Mouse (Mus musculus) right cerebral cortex, postnatal 14 days (tissue): ENCODE data around the gene Zfp217.
A peak's percentile ranks its signal among the peaks of the same experiment; 100 is the strongest.

ENCODE experiments used
- DNase-seq: peaks from one replicate; pipeline ENCODE4 v3.0.0; 2022

Gene Zfp217

GRCm38 (mm10) chr2:170131981-170132460 lies 15.9 kb downstream of the Zfp217 start:
- no peak for DNase-seq

DNA sequence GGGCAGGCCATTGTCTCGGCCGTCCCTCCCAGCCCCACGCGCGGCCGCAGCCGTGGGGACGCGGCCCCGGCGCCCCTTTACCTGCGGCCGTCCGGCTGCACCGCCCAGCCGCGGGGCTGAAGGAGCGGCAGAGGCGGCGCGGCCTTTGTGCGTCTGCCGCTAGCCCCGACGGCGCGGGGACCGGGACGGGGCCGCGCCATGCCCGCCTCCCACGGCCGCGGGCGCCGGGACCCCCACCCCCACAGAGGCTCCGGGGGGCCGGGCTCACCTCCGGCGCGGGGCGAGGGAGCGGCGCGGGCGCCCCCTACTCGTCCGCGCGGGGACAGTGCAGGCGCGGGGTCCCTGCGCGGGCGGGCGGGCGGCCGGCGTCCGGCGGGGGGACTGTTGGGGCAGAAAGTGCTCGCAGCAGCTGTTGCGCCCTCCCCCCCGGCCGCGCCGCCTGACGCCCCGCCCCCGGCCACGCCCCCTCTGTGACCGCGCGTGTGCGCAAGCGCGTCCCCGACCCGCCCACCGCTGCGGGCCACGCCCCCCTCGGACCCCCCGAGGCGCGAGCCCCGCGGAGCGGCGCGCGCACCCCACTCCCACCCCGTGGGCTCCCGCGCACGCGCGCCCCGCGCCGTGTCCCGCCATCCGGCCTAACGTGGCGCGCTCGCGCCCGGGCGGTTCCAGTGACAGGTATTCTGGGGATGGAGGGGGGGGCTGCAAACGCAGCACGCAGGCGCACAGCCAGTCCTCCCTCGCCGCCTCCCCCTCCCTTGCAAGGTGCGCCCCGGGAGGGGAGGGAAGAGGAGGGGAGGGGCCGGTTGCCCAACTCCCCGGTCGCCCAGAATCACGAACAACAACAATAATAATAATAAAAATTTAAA lies 16.9 kb downstream of the Zfp217 start:
- peak; percentile 85 for DNase-seq

DNA sequence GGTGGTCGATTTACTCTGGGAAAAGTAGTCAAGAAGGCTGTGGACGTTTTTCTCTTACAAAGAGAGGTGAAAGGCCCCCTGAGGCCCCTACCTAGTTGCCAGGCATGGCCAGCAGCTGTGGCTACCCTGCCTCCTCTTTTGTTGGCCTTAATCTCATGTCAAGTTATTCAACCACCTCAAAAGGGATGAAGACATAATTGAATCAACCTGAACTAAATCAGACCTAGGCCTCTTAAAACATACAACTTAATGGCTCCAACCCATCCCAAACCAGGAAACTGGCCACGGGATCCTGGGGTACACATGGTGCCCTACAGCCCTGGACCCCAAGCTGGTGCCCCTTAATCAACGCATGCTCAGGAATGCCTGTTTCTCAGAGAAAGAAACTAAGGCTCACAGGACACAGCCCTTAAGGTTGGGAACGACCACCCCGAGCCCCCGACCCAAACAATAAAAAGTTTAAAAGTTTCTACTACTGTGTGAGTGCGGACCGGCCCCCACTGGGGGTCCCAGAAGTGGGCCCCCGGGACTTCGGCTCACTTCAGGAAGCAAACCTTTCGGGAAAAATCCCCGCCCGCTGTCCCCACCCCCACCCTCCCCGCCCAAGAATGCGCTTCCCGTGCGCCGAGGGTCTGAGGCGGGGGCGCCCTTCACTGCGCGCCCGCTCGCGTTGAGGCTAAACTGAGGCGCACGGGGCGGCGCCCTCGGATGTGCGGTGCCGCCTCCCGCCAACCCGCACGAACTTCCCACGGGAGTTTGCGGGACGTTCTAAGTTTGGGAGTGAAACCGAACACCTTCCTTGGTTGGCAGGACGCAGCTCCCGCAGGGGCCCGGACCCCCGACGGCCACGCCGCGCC lies 17.8 kb downstream of the Zfp217 start:
- no peak for DNase-seq

- no peak for DNase-seq
Observed at GRCm38 (mm10) chr2:170129248-170129922, 18.5 kb downstream of the Zfp217 start.

DNA sequence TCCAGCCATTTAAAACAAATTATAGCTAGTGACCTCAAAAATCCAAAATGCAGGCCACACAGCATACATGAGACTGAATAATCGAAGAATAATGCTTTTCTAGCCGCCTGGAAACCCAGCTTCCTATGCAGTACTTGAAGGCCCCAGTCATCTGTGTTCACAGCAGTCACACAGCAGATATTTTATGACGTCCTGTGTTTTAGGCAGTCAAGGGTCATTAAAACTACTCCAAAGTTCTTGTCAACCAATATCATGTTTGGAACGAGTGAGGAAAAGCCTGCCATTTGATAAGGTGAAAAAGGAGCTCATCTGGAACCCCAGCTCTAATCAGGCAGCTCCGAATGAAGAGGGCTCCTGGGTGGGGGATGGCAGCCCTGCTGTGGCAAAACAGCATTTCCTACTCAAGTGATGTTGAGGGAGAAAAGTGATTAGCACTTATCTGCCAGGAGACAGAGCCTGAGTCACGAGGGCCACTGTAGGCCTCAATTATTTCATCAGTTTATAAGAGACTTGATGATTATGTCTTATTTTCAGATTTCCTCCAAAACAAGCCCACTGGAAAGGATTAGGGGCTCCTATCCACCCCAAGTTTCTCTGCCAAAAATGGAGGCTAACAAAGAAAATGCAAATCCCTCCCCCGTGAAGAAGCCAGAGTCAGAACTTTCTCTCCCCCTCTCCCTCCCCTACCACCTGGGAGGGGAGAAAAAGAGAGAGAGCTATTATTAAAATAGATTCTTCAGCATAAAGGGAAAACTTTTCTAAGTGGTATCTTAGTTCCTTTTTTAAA lies 19.2 kb downstream of the Zfp217 start:
- no peak for DNase-seq

DNA sequence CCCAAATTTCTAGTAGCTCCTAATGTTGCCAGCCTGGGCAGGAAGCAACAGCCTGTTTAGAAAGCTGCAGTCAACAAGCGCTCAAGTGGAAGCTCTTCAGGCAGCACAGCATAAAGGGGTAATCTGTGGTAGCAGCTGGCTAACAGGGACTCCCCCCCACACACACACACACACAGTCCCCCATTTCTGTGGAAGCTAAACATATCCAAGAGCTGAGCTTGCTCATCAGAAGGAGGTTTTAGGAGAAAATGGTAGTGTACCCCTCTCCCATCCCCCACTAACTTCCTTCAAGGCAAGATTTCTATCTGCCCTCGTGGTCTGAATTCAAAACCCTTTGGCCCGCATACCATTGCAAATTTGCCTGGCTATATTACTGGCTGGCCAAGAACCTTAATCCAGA lies 20.4 kb downstream of the Zfp217 start:
- DNase-seq = no peak

DNA sequence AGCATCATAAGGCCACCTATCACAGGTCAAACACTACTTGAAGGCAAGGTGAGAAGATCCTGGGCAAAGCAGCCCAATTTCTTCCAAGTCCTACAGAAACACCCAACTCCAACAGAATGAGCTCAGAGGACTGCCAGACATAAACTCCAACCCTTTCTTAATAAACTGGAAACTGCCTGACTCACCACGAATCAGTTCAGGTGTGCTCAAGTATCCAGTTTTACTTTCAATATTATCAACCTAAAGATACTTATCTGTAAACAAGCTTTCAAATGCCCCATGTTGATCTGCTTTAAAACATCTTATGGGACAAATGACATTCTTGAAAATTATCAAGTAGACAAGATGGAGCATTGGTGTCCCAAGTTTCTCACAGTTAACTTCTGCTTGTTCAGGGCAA lies 21.6 kb downstream of the Zfp217 start:
- no peak for DNase-seq

DNA sequence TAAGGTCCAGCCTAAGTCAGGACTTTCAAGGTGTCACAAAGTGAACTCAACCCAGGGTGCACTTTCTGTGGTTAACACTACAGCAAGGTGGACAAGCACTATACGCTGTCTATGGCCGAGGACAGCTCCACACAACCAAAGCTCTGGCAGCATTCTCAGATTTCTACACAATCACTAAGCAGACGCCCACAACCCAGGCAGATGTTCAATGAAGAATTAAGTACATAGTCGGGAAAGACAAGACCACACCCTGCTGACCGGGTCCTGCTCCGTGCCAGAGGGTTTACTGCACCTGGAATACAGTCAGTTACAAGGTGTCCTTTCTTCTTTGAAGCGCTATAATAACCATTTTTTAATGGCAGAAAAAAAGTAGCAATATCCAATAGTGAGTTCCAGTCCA lies 25.7 kb downstream of the Zfp217 start:
- no peak for DNase-seq

DNA sequence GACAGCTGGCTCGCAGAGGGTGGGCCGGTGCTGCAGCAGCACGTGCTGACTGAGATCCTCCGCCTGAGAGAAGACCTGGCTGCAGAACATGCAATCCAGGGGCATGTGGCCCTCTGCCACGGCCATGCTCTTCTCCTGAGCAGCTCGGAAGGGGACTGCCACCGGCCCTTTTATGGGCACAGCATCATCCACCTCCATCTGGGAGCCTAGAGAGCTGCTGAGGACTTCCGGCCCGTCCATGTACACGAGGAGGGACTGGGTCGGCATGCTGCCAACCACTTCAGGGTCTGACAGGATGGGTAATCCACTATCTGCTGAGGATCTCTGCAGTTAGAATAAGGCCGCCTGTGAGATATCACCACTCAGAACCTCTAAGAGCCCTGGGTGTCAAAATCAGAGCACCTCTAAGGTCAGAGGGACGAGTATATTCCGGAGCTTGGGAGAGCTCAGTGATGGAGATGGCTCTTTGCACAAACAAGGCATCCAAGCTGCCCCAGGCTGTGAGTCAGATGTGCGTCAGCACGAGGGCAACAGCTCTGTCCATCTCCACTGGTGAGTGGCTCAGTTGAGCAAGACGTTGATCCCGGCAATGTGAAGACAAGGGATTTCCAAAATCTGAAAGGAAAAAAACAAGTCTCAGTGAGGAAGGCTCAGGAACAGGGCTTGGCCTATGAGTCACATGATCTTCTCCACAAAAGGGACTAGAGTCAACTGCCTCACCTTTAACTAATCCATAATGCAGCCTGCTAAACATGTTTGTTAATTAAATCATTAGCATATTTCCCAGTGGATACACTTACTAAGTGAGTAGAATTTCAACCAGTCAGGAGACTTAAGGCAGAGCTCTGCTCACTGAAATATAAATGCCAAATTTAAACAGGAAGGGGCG lies 27.5 kb downstream of the Zfp217 start:
- no peak for DNase-seq

GRCm38 (mm10) chr2:170116704-170117281 lies 31.1 kb downstream of the Zfp217 start:
- peak; percentile 48 for DNase-seq

- no peak for DNase-seq
Observed at GRCm38 (mm10) chr2:170110306-170110705, 37.6 kb downstream of the Zfp217 start.

- DNase-seq = no peak
Observed at GRCm38 (mm10) chr2:170109528-170109927, 38.4 kb downstream of the Zfp217 start.

DNA sequence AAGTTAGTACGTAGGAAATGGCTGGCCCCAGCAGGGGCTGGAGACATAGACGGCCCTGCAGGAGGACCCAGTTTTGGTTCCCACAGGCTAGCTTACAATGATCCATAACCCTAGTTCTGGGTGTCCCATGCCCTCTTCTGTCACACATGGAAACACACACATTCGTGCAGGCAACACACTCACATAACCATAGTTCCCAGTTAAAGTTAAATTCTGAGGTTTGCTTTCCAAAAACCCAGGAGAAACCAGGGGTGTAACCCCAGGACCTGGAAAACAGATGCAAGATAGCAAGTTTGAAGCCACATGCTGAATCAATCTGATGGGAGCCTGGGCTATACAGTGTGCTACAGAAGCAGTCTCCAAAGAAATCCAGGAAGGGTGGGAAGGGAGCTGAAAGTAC lies 40.1 kb downstream of the Zfp217 start:
- no peak for DNase-seq

DNA sequence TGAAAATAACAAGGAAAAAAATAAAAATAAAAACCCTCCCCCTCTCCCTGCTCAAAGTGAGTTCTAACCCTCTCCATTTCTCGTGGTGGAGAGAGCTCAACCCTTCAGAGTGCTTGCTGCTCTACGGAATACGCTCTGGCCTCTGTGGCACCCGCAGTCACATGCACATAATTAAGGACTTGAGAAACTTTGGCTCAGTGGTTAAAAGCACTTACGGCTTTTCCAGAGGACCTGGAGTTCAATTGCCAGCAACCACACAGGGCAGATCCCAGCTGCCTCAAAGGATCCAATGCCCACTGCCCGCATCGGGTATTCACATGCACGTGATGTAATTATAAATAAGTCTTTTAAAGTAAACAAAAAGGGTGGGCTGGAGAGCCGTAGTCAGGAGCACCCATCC lies 41.9 kb downstream of the Zfp217 start:
- no peak for DNase-seq

- DNase-seq = no peak
Observed at GRCm38 (mm10) chr2:170104396-170104795, 43.5 kb downstream of the Zfp217 start.

DNA sequence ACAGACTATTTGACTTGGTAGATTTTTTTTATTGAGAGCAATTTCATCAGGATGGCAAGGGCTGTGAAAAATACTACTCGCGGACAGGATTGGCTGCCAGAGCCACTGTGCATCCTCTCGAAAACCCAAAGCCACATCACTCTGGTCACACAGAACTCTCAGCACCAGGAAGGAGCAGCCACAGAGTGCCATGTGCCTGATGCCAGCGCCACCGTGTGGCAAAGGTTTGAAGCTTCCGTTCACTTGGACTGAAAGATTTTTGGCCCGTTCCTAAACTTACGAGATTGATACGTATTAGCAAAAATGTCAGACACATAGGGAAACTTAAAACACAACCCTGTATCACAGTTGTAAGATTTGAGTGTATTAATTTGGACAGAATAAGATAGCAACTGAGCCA lies 44.1 kb downstream of the Zfp217 start:
- peak; percentile 64 for DNase-seq

- DNase-seq = no peak
Observed at GRCm38 (mm10) chr2:170103341-170103740, 44.6 kb downstream of the Zfp217 start.

DNA sequence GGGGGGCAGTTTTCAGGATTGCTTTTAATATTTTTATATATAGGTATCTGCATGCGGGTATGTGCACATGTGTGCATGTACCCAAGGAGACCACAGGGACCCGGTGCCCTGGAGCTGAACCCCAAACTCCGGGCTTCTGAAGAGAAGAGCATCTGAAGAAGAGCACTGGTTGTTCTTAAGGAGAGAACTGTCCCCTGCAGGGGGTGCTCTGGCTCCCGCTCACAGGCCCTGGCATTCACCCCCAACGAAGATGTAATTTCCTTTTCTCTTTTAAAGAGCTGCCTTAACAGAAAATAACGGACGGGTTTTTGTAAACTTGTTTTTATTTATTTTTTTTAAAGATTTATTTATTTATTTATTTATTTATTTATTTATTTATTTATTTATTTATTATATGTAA lies 46.0 kb downstream of the Zfp217 start:
- no peak for DNase-seq

- peak; percentile 95 for DNase-seq
Observed at GRCm38 (mm10) chr2:170101132-170101531, 46.8 kb downstream of the Zfp217 start.

DNA sequence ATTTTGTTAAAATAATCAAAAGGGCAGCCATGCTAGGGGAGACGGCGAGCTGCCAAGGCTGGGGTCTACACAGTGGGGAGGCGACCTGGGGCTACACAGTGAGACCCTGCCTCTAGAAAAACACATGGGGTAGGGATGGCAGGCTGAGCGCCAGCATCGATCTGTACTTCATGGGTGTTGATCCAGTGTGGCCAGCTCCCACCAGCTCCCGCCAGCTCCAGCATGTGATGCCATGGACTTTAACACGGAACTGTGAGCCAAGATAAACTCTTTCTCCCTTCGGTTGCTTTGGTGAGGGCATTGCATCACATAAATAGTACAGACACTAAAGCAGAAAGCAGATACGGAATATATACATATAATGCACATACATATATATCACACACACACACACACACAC lies 53.0 kb downstream of the Zfp217 start:
- DNase-seq = no peak

GRCm38 (mm10) chr2:170094220-170094619 lies 53.7 kb downstream of the Zfp217 start:
- DNase-seq = no peak
